Mouse (Mus musculus) gastrocnemius, adult 18-20 months (tissue): ENCODE data around the gene Gm4175. TPM values are rescaled to one million over a fixed set of nuclear protein-coding genes. Genes with fewer than 3 reads are reported as not detected.
"Not testable (repeated sequence)": the region's sequence is repeated elsewhere in the genome, so short reads cannot be mapped to it uniquely, and the experiment has no call there.

Source experiments
- DNase-seq: peaks from one replicate; pipeline ENCODE4 v3.0.0; 2021; ENCODE audit warnings: low spot score
- long read RNA-seq, 2 experiments: library from polyadenylated mRNA; stranded (forward); transcript quantifications; one replicate each; pipeline ENCODE4 v2.0.0; 2021
- total RNA-seq, 2 experiments: library from RNA; stranded (reverse); gene quantifications; 2 replicates each; pipeline ENCODE4 v1.2.3; 2021

Gm4175 gene
- total RNA-seq, result not detected
- long read RNA-seq, experiment 1, result 0 reads
- long read RNA-seq, experiment 2, result 0 reads

DNA sequence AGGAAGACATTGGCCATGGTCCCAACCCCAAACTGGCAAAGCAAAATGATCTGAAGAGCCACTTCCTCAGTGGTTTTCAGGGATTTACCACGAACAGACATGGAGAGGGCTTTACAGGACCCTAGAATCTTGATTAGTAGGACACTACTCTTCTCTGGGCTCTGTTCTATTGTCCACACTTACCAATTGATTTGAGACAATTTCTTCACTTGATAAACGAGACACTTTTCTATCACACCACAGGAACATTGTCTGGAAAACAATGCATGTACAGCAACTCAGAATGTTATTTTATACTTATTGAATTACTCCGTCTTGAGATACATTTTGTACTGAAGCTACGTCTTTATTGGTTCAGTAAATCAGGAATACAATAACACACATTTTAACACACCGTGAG, at the start of gene Gm4175:
Gene Gm4175 (minus strand): TSS at position 101 of the 400 bp plus-strand sequence.
- not testable (repeated sequence) for DNase-seq

DNA sequence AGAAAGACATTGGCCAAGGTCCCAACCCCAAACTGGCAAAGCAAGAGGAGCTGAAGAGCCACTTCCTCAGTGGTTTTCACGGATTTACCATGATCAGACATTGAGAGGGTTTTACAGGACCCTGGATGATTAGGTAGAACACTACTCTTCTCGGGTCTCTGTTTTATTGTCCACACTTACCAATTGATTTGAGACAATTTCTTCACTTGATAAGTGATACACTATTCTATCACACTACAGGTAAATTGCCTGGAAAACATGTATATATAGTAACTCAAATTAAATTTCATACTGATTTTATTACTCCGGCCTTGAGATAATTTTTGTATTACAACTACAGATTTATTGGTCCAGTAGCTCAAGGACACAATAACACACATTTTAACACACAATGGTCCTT, 35.4 kb upstream of the Gm4175 start, which contains the start of gene Gm4177:
Gene Gm4177 (minus strand): TSS at position 101 of the 400 bp plus-strand sequence.
- not testable (repeated sequence) for DNase-seq

Other genes with a start within 250 kb of the Gm4175 start
- not detected for gene Vmn1r130, start 249.7 kb downstream of the Gm4175 start, total RNA-seq
- not detected for gene Vmn1r131, start 215.4 kb downstream of the Gm4175 start, total RNA-seq
- not detected for gene Vmn1r132, start 147.4 kb downstream of the Gm4175 start, total RNA-seq
- gene Gm4177, start 35.3 kb upstream of the Gm4175 start, total RNA-seq, result not detected
- gene Vmn1r135, start 70.9 kb upstream of the Gm4175 start, total RNA-seq, result not detected
- not detected for gene Gm5725, start 82.8 kb upstream of the Gm4175 start, total RNA-seq
- not detected for gene Gm5891, start 159.8 kb upstream of the Gm4175 start, total RNA-seq
- not detected for gene Vmn1r137, start 233.1 kb upstream of the Gm4175 start, total RNA-seq